Comparison of ENCODE assay signal across 27 mouse cellular contexts in genomic region chr2:109303638-109304037, GRCm38 (mm10).
"Had no signal": no experiment of that assay in that cellular context is flagged by ENCODE, and none has a peak within 500 bp of the region (broad histone marks: within the 10 kb centered on the region; RNA-seq: fewer than 3 reads in every experiment).

No protein-coding gene starts in this region.

- ATAC-seq: forebrain, embryonic 13.5 days; forebrain, embryonic 14.5 days; forebrain, embryonic 15.5 days; forebrain, embryonic 16.5 days; forebrain, postnatal 0 days had no signal

- H3K27ac ChIP-seq: embryonic facial prominence, embryonic 10.5 days; embryonic facial prominence, embryonic 12.5 days; embryonic facial prominence, embryonic 13.5 days; embryonic facial prominence, embryonic 15.5 days; forebrain, embryonic 10.5 days; forebrain, embryonic 12.5 days; forebrain, embryonic 13.5 days; forebrain, embryonic 15.5 days; gastrocnemius, adult 2 months; heart, adult 2 months had no signal

- DNase-seq: cerebellum, adult 9-10 months; cerebellum, adult 9-11 months; cerebellum, postnatal 10 days; cerebellum, postnatal 14 days; cerebellum, postnatal 25 days; cerebellum, postnatal 36 days; embryo, embryonic 11 days; forebrain, postnatal 0 days; gastrocnemius, adult 2 months; gastrocnemius, postnatal 10 days; gastrocnemius, postnatal 14 days; gastrocnemius, postnatal 25 days; gastrocnemius, postnatal 36 days; heart, adult 11 months; heart, adult 18-20 months; heart, adult 2 months had no signal

- H3K4me3 ChIP-seq: embryonic facial prominence, embryonic 10.5 days; embryonic facial prominence, embryonic 12.5 days; embryonic facial prominence, embryonic 13.5 days; embryonic facial prominence, embryonic 15.5 days; erythroblast, embryonic 14.5 days; forebrain, embryonic 10.5 days; forebrain, embryonic 12.5 days; forebrain, embryonic 13.5 days; forebrain, embryonic 15.5 days; gastrocnemius, adult 2 months; heart, adult 2 months had no signal

- H3K27me3 ChIP-seq: embryonic facial prominence, embryonic 12.5 days; embryonic facial prominence, embryonic 13.5 days; embryonic facial prominence, embryonic 15.5 days; forebrain, embryonic 12.5 days; forebrain, embryonic 13.5 days; forebrain, embryonic 15.5 days had no signal

- H3K4me1 ChIP-seq: embryonic facial prominence, embryonic 10.5 days; embryonic facial prominence, embryonic 12.5 days; embryonic facial prominence, embryonic 13.5 days; embryonic facial prominence, embryonic 15.5 days; forebrain, embryonic 10.5 days; forebrain, embryonic 12.5 days; forebrain, embryonic 13.5 days; forebrain, embryonic 15.5 days had no signal

- H3K36me3 ChIP-seq: embryonic facial prominence, embryonic 15.5 days; forebrain, embryonic 15.5 days had no signal

- H3K9ac ChIP-seq: embryonic facial prominence, embryonic 12.5 days; embryonic facial prominence, embryonic 13.5 days; embryonic facial prominence, embryonic 15.5 days; forebrain, embryonic 12.5 days; forebrain, embryonic 13.5 days; forebrain, embryonic 15.5 days; forebrain, postnatal 0 days had no signal

- H3K9me3 ChIP-seq: embryonic facial prominence, embryonic 10.5 days; embryonic facial prominence, embryonic 12.5 days; embryonic facial prominence, embryonic 13.5 days; embryonic facial prominence, embryonic 15.5 days; forebrain, embryonic 10.5 days; forebrain, embryonic 12.5 days; forebrain, embryonic 13.5 days; forebrain, embryonic 15.5 days had no signal
